8 mouse cellular contexts compared by ENCODE assay signal in the genomic region with DNA sequence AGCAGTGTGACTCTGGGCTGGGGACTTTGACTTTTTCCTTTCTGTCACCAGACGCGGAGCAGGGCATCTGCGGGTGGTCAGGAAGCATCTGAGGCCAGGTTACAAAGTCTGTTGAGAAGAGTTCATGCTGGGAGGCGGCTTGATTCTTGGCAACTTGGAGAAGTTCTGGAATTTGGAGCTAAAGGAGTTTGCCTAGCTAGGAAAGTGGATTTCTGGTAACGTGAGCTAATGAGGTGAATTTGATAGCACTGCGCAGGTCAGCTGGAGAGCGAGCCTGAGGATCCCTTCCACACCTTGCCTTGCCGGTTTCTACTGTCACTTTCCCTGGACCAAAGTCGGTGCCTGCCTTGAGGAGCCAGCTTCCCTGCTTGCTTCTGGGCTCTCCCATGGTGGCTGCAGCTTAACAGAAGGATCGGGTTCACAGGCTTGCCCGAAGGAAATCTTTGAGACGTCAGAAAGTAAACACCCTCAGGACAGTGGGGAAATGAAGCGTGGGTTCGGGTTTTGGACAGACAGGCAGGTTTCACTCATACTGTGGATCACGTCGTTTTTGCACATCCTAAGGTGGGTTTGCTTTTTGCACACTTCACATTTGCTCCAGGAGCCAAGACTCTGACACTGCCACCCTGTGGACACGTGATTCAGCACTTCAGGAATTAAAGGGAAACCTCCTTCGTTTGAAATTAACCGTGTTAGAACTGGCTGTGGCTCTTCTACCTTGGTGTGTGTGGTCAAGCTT. TPM values are rescaled to one million over a fixed set of nuclear protein-coding genes. Genes with fewer than 3 reads are reported as not detected.
DNase-seq lines count a peak whose midpoint lies in the region; ATAC-seq and TF ChIP-seq lines count a peak whose summit lies in the region.

No protein-coding gene starts in this region.

- peak; percentile 11 to 44 for DNase-seq in layer of hippocampus, adult 2 months (ENCODE audit: low spot score in 2 of 2)
- no peak for DNase-seq in layer of hippocampus, adult 9-10 months (ENCODE audit: low spot score)
- DNase-seq in forebrain, embryonic 11.5 days (ENCODE audit: low spot score) = no peak
- DNase-seq in hindbrain, postnatal 0 days (ENCODE audit: low spot score) = peak; percentile 78
- DNase-seq in liver, adult 2 months (ENCODE audit: extremely low read depth, low read depth, low spot score) = peak; percentile 94
- peak; percentile 52 for DNase-seq in naive thymus-derived CD4-positive, alpha-beta T cell, adult 2 months (ENCODE audit: low read depth)
- no peak for DNase-seq in urinary bladder, adult 2 months (ENCODE audit: low spot score)

- H3K4me1 ChIP-seq in brown adipose tissue, adult 24 weeks (ENCODE audit: control insufficient read depth, insufficient read depth, insufficient read length, low read length) = peaks cover 37% of the 10 kb centered on the region
- peaks cover 7% of the 10 kb centered on the region for H3K4me1 ChIP-seq in forebrain, embryonic 11.5 days (replicated peaks; ENCODE audit: control insufficient read depth, insufficient read depth, low read length)
- H3K4me1 ChIP-seq in hindbrain, postnatal 0 days (ENCODE audit: insufficient read depth, low read length) = peaks cover 16% of the 10 kb centered on the region; the same call in 1 of the 2 replicates
- H3K4me1 ChIP-seq in liver, adult 2 months (ENCODE audit: control insufficient read depth, insufficient read depth, low read length) = peaks cover 38% of the 10 kb centered on the region

- 3% methylated on average over 19 of the region's 19 CpGs for WGBS in forebrain, embryonic 11.5 days
- 7% methylated on average over 19 of the region's 19 CpGs for WGBS in hindbrain, postnatal 0 days
- 8% methylated on average over 19 of the region's 19 CpGs for WGBS in liver, adult 2 months

- H3K27ac ChIP-seq in layer of hippocampus, adult 2 months = peak overlapping the region; percentile 69
- peak overlapping the region; percentile 45 for H3K27ac ChIP-seq in brown adipose tissue, adult 24 weeks (replicated peaks; ENCODE audit: low read depth, low read length)
- no peak overlapping the region for H3K27ac ChIP-seq in forebrain, embryonic 11.5 days (ENCODE audit: low read depth, low read length)
- peak overlapping the region; percentile 67 for H3K27ac ChIP-seq in hindbrain, postnatal 0 days
- peak overlapping the region; percentile 86 for H3K27ac ChIP-seq in liver, adult 2 months (replicated peaks; ENCODE audit: insufficient read depth, low read depth, low read length)

- no peaks in the 10 kb centered on the region for H3K9me3 ChIP-seq in forebrain, embryonic 11.5 days (ENCODE audit: control insufficient read depth, low read length)
- H3K9me3 ChIP-seq in hindbrain, postnatal 0 days (ENCODE audit: low read length) = no peaks in the 10 kb centered on the region

- peaks cover 44% of the 10 kb centered on the region for H3K79me2 ChIP-seq in liver, adult 2 months (ENCODE audit: control insufficient read depth, insufficient read depth, low read length)

- no peak for TF ChIP-seq POLR2A in liver, adult 2 months (IDR thresholded peaks at IDR 0.05; ENCODE audit: extremely low read depth, insufficient read depth, low read length)

- peak overlapping the region; percentile 63 for H3K4me3 ChIP-seq in layer of hippocampus, adult 2 months
- H3K4me3 ChIP-seq in brown adipose tissue, adult 24 weeks (ENCODE audit: insufficient read depth, low read depth, low read length) = peak overlapping the region; percentile 72
- peak overlapping the region; percentile 24 for H3K4me3 ChIP-seq in forebrain, embryonic 11.5 days (ENCODE audit: low read depth, low read length)
- peak overlapping the region; percentile 42 for H3K4me3 ChIP-seq in hindbrain, postnatal 0 days (ENCODE audit: low read length)
- H3K4me3 ChIP-seq in liver, adult 2 months (ENCODE audit: insufficient read depth, low read depth, low read length) = peak overlapping the region; percentile 49

- peak; percentile 61 for TF ChIP-seq CTCF in layer of hippocampus, adult 2 months (conservative IDR thresholded peaks at IDR 0.05)
- TF ChIP-seq CTCF in hindbrain, postnatal 0 days (IDR thresholded peaks at IDR 0.05; ENCODE audit: low read depth) = peak; percentile 58
- peak; percentile 27; the same call in 1 of the 2 replicates for TF ChIP-seq CTCF in liver, adult 2 months (IDR thresholded peaks at IDR 0.05; ENCODE audit: low read depth, low read length)

- H3K36me3 ChIP-seq in forebrain, embryonic 11.5 days (ENCODE audit: control insufficient read depth, insufficient read depth, low read length) = no peaks in the 10 kb centered on the region
- no peaks in the 10 kb centered on the region for H3K36me3 ChIP-seq in hindbrain, postnatal 0 days (ENCODE audit: insufficient read depth, low read length)
- H3K36me3 ChIP-seq in liver, adult 2 months (ENCODE audit: control insufficient read depth, insufficient read depth, low read length) = peaks cover 4% of the 10 kb centered on the region; the same call in 1 of the 2 replicates

- H3K4me2 ChIP-seq in forebrain, embryonic 11.5 days (ENCODE audit: low read depth, low read length, severe bottlenecking) = peak overlapping the region; percentile 52
- peak overlapping the region; percentile 82 for H3K4me2 ChIP-seq in hindbrain, postnatal 0 days (ENCODE audit: low read depth, low read length)

- H3K9ac ChIP-seq in forebrain, embryonic 11.5 days (ENCODE audit: low read length) = 0 out of 2 replicates have a peak overlapping the region, but pooled peaks have one; percentile 2
- peak overlapping the region; percentile 50 for H3K9ac ChIP-seq in hindbrain, postnatal 0 days (replicated peaks; ENCODE audit: low read length)
- peak overlapping the region; percentile 75 for H3K9ac ChIP-seq in liver, adult 2 months (ENCODE audit: low read depth, low read length)

- 0 out of 2 replicates have a peak, but pooled peaks have one; percentile 28 for ATAC-seq in forebrain, embryonic 11.5 days (replicated peaks; ENCODE audit: low FRiP score)
- ATAC-seq in hindbrain, postnatal 0 days = peak; percentile 77

- no peaks in the 10 kb centered on the region; the same call in 1 of the 2 replicates for H3K27me3 ChIP-seq in forebrain, embryonic 11.5 days (ENCODE audit: control insufficient read depth, insufficient read depth, low read length)
- H3K27me3 ChIP-seq in hindbrain, postnatal 0 days (ENCODE audit: insufficient read depth, low read length) = no peaks in the 10 kb centered on the region
- no peaks in the 10 kb centered on the region for H3K27me3 ChIP-seq in liver, adult 2 months (ENCODE audit: control insufficient read depth, insufficient read depth, low read length)

RNA-seq across cellular contexts. Expression of a gene that starts 5.8 kb away (rescaled TPM):
- 10 to 100 TPM; 50.4 to 52.8 TPM for total RNA-seq in layer of hippocampus, adult 2 months (2021)
- 25.0 and 28.1 TPM in 2 replicates for polyA plus RNA-seq in brown adipose tissue, adult 24 weeks (2012; ENCODE audit: insufficient read depth, insufficient read length, missing spikeins)
- polyA plus RNA-seq in forebrain, embryonic 11.5 days (2014; fragmentation: Nextera tagmentation; extraction: Ambion mirVana) = 58.4 and 58.6 TPM in 2 replicates
- total RNA-seq in hindbrain, postnatal 0 days (2014; rRNA removed) = 20.6 and 27.7 TPM in 2 replicates
- polyA plus RNA-seq in hindbrain, postnatal 0 days (2015; fragmentation: Nextera tagmentation; extraction: Ambion mirVana) = 49.9 and 51.2 TPM in 2 replicates
- 6.1 and 7.7 TPM in 2 replicates for total RNA-seq in liver, adult 2 months (2014; rRNA removed)
- 2.1 and 2.5 TPM in 2 replicates for polyA plus RNA-seq in liver, adult 2 months (2012; rRNA removed)
- polyA plus RNA-seq in urinary bladder, adult 2 months (2012; rRNA removed) = 17.8 and 18.7 TPM in 2 replicates

RNA-seq across cellular contexts. Expression of a gene that starts 6.2 kb away (rescaled TPM):
- 1 to 10 TPM; 4.6 to 4.8 TPM for total RNA-seq in layer of hippocampus, adult 2 months (2021)
- 10.0 and 11.5 TPM in 2 replicates for polyA plus RNA-seq in brown adipose tissue, adult 24 weeks (2012; ENCODE audit: insufficient read depth, insufficient read length, missing spikeins)
- 7.5 and 7.6 TPM in 2 replicates for polyA plus RNA-seq in forebrain, embryonic 11.5 days (2014; fragmentation: Nextera tagmentation; extraction: Ambion mirVana)
- 4.3 and 6.4 TPM in 2 replicates for total RNA-seq in hindbrain, postnatal 0 days (2014; rRNA removed)
- polyA plus RNA-seq in hindbrain, postnatal 0 days (2015; fragmentation: Nextera tagmentation; extraction: Ambion mirVana) = 3.4 TPM in 2 replicates
- 13.8 and 15.9 TPM in 2 replicates for total RNA-seq in liver, adult 2 months (2014; rRNA removed)
- 5.1 and 6.4 TPM in 2 replicates for polyA plus RNA-seq in liver, adult 2 months (2012; rRNA removed)
- 40.7 and 41.9 TPM in 2 replicates for polyA plus RNA-seq in urinary bladder, adult 2 months (2012; rRNA removed)

RNA-seq across cellular contexts. Expression of a gene that starts 35.5 kb away (rescaled TPM):
- 1 to 10 TPM in 1 of 2 experiments, under 1 TPM in 1; 0.91 to 1.2 TPM for total RNA-seq in layer of hippocampus, adult 2 months (2021)
- not detected in 2 replicates for polyA plus RNA-seq in brown adipose tissue, adult 24 weeks (2012; ENCODE audit: insufficient read depth, insufficient read length, missing spikeins)
- polyA plus RNA-seq in forebrain, embryonic 11.5 days (2014; fragmentation: Nextera tagmentation; extraction: Ambion mirVana) = 7.9 and 8.1 TPM in 2 replicates
- 2.5 and 2.9 TPM in 2 replicates for total RNA-seq in hindbrain, postnatal 0 days (2014; rRNA removed)
- 1.1 and 1.8 TPM in 2 replicates for polyA plus RNA-seq in hindbrain, postnatal 0 days (2015; fragmentation: Nextera tagmentation; extraction: Ambion mirVana)
- total RNA-seq in liver, adult 2 months (2014; rRNA removed) = 0.13 and 0.18 TPM in 2 replicates
- not detected in 2 replicates for polyA plus RNA-seq in liver, adult 2 months (2012; rRNA removed)
- polyA plus RNA-seq in urinary bladder, adult 2 months (2012; rRNA removed) = 0.15 and 0.16 TPM in 2 replicates

Comparison
In these comparisons a context has a peak if more than half of its experiments do, and no peak if none do; other contexts are left out.
1. DNase-seq: peak in layer of hippocampus, adult 2 months (2 of 2), hindbrain, postnatal 0 days (single experiment), liver, adult 2 months (single experiment) and naive thymus-derived CD4-positive, alpha-beta T cell, adult 2 months (single experiment); none in layer of hippocampus, adult 9-10 months (single experiment), forebrain, embryonic 11.5 days (single experiment) and urinary bladder, adult 2 months (single experiment).
2. H3K9ac ChIP-seq: peak in every context shown above with its lines; median percentile 75 in liver, adult 2 months; 50 in hindbrain, postnatal 0 days; 2 in forebrain, embryonic 11.5 days.
3. Peak in every context shown above with its lines, with median percentiles within 50 percentile points of each other: H3K4me3 ChIP-seq and CTCF ChIP-seq.